Mouse (Mus musculus) cortical plate, adult 2 months (tissue): ENCODE data around the gene Mansc4.

Experiments used
- CTCF ChIP-seq: fragments of 200-500 bp; IDR thresholded peaks from 2 replicates; pipeline ENCODE4 v1.5.1; 2011; ENCODE audit warnings: mild to moderate bottlenecking, control low read depth, low read length; ENCODE audit not compliant: insufficient read depth; ENCODE audit errors: extremely low read depth
- POLR2A ChIP-seq: fragments of 200-500 bp; IDR thresholded peaks from 2 replicates; pipeline ENCODE4 v1.6.1; 2011; ENCODE audit warnings: mild to moderate bottlenecking, low read length, control low read depth; ENCODE audit not compliant: insufficient read depth; ENCODE audit errors: extremely low read depth

DNA sequence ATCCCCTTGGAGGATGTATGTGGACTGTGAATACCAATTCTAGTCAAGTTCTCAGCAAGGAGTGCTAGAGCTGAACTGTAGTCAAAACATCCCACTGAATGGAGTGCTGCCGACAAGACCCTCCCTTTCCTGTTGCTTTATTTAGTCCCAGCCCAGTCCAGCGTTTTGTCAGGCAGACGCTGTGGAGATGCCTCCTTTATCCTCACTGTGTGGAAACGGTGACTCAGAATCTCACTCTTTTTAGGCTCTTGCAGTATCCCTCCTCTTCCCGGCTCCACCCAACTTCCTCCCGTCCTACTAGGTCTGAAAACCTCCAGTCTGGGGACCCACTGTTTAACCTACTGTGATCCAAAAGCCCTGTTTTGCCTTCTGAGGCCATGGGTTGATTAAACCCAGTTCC lies 34.5 kb upstream of the Mansc4 start:
- TF ChIP-seq CTCF (no peak), POLR2A (no peak)
